Mouse (Mus musculus) spleen, postnatal 10 days (tissue): ENCODE results near the gene Gm38392.

Experiments used
- DNase-seq, 2 experiments: peaks; one replicate each; pipeline ENCODE4 v3.0.0; 2021 to 2022; ENCODE audit warnings: low spot score in 2 of 2

Gm38392 gene

GRCm38 (mm10) chr3:88200161-88200971 lies 86.6 kb downstream of the Gm38392 start:
- DNase-seq, result no peak

DNA sequence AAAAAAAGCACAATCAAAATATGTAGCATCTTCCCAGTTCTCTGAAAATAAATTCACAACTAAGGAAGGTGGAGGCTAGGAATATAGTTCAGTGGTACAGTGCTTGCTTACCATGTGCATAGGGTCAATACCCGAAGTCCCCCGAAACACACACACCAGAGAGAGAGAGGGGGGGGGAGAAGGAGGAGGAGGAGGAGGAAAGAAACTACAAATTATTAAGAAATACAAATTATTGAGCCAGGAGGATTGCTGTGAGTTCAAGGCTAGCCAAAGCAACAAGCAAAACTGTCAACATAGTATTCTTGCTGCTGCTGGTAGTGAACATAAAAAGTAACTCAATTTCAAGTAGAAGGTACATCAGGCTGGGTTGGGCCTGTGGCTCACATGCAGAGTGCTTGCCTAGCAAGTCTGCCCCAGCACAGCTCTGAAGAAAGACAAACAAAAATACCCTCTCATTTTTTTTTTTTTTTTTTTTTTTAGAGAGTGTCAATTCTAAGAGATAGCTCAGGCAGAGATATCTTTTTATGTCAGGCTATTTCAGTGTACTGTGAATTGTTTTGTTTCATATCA lies 87.4 kb downstream of the Gm38392 start:
- DNase-seq, result no peak

DNA sequence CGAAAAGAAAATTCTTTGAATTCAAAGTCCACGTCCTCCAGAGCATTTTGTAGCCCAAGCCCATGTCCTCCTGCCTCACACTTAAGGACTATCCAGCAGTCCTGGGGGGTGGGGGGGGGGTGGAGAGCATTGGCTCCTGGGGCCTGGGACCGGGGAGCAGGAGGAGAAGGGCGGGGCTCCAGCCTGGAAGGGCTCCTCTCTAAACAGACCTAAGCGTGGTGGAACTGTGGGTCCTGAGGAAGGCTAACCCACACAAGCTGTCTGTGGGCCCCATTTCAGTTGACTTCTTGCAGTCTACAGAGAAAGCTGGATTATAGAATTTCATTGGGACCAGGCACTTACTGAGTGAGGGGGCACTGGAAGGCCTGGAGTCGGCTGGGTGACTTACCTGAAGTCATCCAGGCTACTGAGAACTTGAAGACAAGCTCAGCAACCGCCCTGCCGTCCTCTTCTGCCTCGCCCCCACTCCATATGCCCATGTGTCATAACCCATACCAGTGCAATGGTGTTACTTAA lies 88.4 kb downstream of the Gm38392 start:
- no peak for DNase-seq

GRCm38 (mm10) chr3:88197741-88198504 lies 89.1 kb downstream of the Gm38392 start:
- DNase-seq, result no peak
